Mouse (Mus musculus) cerebellum, adult (tissue): ENCODE data around the gene Stxbp1.

Experiments
- ATAC-seq: cut with Nextera tagmentation; 2 replicates; pipeline ENCODE4 v1.9.2; 2017; ENCODE audit warnings: mild to moderate bottlenecking, moderate library complexity, mixed read lengths; ENCODE audit not compliant: insufficient number of reproducible peaks, low FRiP score, low TSS enrichment

The Stxbp1 gene

GRCm38 (mm10) chr2:32808816-32809566, 38.1 kb downstream of the Stxbp1 start:
- ATAC-seq: no peak

DNA sequence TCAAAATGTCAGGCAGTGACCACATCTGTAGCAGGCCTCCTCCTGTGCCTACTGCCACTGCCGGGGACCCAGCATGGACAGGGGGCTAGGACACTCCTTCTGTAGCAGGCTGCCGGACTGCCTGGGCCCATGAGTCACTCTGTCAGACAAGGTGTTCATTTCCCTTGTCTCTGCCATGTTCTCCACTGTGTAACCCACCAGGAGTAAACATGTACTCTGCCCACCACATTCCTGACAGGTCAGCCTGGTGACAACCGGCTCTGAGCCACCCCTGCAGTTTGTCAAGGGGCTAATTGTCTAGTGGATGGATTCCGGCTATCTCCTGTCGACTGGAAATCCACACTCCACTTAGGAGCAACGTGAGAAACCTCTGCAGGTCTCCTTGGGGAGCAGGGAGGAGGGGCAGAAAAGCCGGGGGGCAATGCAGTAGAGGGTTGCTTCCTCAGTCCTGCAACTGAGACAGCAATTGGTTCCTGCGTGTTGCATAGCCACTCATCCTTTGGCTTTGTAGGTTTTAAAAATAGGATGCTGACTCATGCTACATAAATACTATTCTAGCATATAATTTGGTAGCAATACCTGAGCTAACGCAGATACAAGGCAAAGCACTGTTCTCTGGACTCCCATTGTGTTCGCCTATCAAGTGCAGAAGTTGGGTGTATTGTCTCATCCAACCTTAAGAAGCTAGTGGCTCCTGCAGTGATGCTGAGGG, 48.6 kb downstream of the Stxbp1 start:
- ATAC-seq: no peak

DNA sequence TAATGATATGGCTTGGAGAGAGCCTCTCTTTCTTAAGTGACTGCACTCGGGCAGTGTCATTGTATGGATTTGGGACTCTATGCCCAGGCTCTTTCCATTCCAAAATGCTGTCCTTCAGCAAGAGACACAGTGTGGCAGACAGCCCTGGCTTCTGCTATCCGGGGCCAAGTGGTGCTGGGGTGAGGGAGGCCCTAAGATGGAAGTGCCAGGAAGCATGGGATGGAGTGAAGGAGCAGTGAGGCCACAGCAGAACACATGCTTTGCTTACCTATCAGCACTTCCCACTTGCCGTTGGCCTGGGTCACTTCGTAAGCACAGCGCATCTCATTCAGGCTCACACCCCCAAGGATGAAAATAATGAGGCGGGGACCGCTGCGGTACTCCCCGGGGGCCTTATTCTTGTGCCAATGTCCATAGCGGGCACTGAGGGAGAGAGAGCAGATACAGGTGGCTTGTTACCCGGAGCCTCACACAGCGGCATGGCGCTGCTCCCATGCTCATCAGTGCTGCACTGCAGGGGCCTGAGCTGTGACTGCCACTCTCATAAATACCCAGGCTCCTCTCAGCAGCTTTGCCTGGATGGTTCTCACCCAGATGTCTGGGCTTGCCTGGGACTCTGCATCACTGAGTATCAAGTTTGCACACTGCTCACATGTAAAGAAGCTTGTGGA, 51.2 kb downstream of the Stxbp1 start:
- ATAC-seq: no peak

- no peak for ATAC-seq
Measured at GRCm38 (mm10) chr2:32791297-32791696, 55.7 kb downstream of the Stxbp1 start.

DNA sequence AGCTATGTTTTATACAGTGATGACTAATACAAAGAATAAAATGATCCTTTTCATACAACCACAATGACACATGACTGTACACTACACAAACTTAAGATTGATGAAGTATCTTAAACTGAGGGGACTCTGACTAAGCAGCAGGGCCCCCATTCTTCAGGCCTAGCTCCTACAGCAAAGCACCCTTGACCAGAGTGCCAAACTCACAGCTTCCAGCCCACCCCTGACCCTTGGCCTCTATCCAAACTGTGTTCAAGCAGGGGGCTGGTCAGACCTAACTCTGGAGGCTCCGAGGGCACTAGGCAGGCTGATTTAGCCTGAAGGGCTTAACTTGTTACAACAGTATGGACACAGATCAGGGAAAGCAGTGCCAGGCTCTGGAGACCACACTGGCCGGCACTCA, 58.5 kb downstream of the Stxbp1 start:
- no peak for ATAC-seq

DNA sequence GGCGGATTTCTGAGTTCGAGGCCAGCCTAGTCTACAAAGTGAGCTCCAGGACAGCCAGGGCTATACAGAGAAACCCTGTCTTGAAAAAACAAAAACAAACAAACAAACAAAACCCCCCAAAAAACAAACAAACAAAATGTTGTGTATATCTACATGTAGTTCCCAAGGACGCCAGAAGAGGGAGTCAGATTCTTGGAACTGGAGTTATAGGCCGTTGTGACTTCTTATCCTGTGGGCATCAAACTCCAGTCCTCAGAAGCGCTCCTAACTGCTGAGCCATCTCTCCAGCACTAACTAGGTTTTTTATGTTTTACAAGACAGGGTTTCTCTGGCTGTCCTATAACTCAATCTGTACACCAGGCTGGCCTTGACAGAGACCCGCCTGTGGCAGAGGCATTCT, 59.9 kb downstream of the Stxbp1 start:
- ATAC-seq: no peak

DNA sequence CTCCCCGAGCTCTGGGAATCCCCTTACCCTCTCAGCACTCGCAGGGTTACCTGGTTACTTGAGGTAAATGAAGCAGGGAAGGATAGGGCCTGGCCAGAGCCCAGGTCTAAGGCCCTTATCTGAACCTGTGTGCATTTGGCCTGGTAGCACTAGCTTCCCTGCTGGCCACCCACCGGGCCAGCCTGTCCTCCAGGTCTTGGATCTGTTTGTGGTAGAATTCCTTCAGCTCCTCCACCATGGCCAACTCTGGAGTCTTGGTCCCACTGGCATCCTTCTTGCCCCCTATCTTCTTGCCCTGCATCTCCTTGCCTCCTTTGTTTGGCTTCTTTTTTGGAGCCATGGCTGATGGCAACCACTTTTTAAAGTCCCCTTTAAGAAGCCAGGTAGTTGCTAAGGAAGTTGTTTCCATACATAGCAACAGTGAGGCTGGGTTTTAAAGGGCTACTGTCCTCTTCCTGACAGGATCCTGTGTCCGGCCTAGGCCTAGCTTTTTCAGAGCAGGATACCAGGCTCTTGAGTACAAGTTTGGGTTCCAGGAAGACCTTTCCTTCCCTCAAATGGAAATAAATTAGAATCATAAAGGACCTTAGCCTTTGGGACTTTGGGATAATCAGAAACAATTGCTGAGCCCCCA, 62.9 kb downstream of the Stxbp1 start, which contains the start of gene Cfap157:
Gene Cfap157 (minus strand): TSS at position 381 of the 634 bp plus-strand sequence.
- no peak for ATAC-seq

DNA sequence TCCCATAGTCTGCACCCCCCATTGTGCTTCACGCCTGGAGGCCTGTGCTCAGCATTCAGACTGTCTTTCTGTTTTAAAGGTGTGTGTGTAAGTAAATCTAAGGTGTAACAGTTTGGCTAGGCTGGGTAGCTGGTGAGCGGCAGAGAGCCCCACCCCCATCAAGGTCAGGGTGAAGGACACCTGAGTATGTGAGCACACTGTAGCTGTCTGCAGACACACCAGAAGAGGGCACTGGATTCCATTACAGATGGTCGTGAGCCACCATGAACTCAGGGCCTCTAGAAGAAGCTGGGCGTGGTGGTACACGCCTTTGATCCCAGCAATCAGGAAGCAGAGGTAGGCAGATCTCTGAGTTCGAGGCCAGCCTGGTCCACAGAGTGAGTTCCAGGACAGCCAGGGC, 65.3 kb downstream of the Stxbp1 start:
- ATAC-seq: no peak

DNA sequence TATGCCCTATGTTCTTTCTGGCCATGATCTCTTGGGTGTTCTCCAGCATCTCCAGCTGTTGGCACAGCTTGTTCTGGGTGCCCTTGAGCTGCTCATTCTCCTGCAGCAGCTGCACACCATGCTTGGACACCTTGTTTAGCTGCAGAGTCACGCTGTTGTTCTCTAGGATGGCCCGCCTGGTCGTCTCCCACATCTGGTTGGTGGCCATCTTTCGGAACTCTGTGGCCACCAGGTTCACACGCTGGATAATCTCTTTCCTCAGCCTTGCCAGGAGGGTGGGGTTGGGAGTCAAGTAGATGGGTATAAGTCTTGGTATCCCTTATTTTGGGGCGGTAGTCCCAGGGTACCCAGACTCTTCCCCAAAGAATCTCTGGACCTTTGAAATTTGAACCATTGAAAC, 67.3 kb downstream of the Stxbp1 start:
- no peak for ATAC-seq

GRCm38 (mm10) chr2:32779131-32779530, 67.9 kb downstream of the Stxbp1 start:
- no peak for ATAC-seq

GRCm38 (mm10) chr2:32778081-32778480, 69.0 kb downstream of the Stxbp1 start:
- ATAC-seq: no peak

GRCm38 (mm10) chr2:32776192-32776591, 70.9 kb downstream of the Stxbp1 start:
- ATAC-seq: no peak

GRCm38 (mm10) chr2:32775359-32776074, 71.5 kb downstream of the Stxbp1 start, which contains the start of the genes Ttc16 and Ptrh1:
Gene Ttc16 (minus strand): TSS chr2:32775633.
Gene Ptrh1 (plus strand): TSS chr2:32775786.
- peak; percentile 87 for ATAC-seq

DNA sequence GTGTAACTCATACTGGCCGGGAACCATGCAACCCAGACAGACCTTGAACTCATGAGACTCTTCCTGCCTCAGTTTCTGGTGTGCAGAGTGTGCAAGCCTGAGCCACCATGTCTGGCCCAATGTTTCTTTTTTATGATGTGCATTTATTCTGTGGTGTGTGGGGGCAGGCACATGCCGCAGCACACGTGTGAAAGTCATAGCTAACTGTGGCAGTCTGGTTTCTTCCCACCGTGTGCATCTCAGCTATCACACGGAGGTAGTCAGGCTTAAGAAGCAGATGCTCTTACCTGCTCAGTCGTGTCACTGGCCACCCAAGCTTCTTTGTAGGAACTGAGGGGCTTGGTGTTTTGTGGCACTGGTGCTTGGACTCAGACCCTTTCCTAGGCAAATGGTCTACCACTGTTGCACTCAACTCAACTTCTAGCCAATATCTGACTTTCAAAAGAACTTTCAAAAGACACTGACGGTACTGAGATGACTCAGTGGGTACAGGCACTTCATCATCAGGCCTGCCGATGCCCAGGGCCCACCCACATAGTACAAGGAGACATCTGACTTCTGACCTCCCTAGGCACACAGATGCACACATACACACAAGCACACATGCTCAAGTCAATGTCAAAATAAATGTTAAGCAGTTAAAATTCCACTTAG, 74.3 kb downstream of the Stxbp1 start:
- no peak for ATAC-seq

- no peak for ATAC-seq
Measured at GRCm38 (mm10) chr2:32771886-32772285, 75.2 kb downstream of the Stxbp1 start.

GRCm38 (mm10) chr2:32769327-32770085, 77.5 kb downstream of the Stxbp1 start:
- ATAC-seq: no peak

DNA sequence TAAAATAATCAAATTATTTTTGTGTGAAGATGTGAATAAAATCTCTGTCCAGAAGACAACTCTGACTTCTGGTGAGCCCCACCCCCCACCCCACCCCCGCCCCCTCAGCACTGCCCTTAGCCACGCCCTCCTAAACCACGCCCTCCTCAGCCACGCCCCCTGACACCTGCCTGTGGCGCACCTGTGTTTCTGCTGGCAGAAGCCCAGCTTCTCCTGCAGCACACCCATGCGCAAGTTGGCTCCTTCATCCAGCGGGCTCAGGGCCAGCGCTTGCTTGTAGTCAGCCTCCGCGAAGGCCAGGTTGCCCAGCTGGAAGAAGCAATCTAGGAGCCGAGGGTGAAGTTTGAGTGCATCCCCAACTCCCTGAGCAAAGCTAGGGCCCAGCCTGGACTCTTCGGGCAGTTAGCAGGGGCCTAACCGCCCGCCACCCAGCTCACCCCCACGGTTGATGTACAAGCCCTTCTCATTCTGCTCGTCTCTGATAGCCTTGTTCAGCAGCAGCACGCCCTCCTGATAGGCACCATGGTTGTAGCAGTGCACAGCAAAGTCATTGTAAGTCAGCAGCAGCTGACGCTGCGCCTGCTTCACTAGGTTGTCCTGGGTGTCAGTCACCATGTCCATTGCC, 78.3 kb downstream of the Stxbp1 start:
- no peak for ATAC-seq

GRCm38 (mm10) chr2:32767241-32767640, 79.8 kb downstream of the Stxbp1 start:
- no peak for ATAC-seq
